32 mouse cellular contexts compared by ENCODE assay signal in the genomic region with DNA sequence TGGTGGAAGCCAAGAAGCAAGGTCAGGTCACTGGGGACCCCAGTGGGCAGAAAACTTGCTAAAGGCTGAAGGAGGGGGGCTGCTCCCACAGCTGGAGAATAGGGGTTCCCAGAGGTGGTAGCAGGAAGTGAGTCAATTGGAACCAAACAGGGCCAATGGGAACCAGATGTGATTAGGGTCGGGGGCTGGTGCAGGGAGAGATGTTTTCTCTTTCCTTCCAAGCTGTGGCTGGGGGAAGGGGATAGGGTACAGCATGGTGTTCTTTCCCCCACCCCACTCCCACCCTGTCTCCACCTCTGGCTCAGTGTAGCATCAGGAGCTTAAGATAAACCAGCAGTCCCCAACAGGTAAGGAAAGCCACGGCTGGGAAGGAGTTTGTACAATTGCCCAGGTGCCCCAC. TPM values are rescaled to one million over a fixed set of nuclear protein-coding genes. Genes with fewer than 3 reads are reported as not detected.
DNase-seq lines count a peak whose midpoint lies in the region; ATAC-seq lines count a peak whose summit lies in the region.
"Had no signal": no experiment of that assay in that cellular context is flagged by ENCODE, and none has a peak within 500 bp of the region (broad histone marks: within the 10 kb centered on the region; RNA-seq: fewer than 3 reads in every experiment).

No protein-coding gene starts in this region.

- H3K27ac ChIP-seq in forebrain, embryonic 10.5 days, result peak overlapping the region; percentile 27; the same call in 1 of the 2 replicates
- H3K27ac ChIP-seq in forebrain, embryonic 11.5 days (ENCODE audit: low read depth, low read length), result no peak overlapping the region
- no peak overlapping the region for H3K27ac ChIP-seq in embryonic facial prominence, embryonic 12.5 days
- no peak overlapping the region; the same call in none of the 2 replicates for H3K27ac ChIP-seq in limb, embryonic 11.5 days (replicated peaks; ENCODE audit: low read depth, low read length)
- no peak overlapping the region for H3K27ac ChIP-seq in kidney, embryonic 16.5 days (ENCODE audit: low read length)
- no peak overlapping the region; the same call in 1 of the 2 replicates for H3K27ac ChIP-seq in midbrain, embryonic 10.5 days (replicated peaks)
- H3K27ac ChIP-seq: forebrain, embryonic 13.5 days; hindbrain, postnatal 0 days; intestine, embryonic 15.5 days; kidney, postnatal 0 days; liver, embryonic 12.5 days; midbrain, embryonic 12.5 days; neural tube, embryonic 13.5 days had no signal

- no peaks in the 10 kb centered on the region for H3K36me3 ChIP-seq in forebrain, embryonic 10.5 days (replicated peaks)
- no peaks in the 10 kb centered on the region for H3K36me3 ChIP-seq in forebrain, embryonic 11.5 days (ENCODE audit: control insufficient read depth, insufficient read depth, low read length)
- H3K36me3 ChIP-seq in embryonic facial prominence, embryonic 12.5 days, result no peaks in the 10 kb centered on the region
- no peaks in the 10 kb centered on the region for H3K36me3 ChIP-seq in limb, embryonic 11.5 days (ENCODE audit: control insufficient read depth, insufficient read depth, low read length)
- no peaks in the 10 kb centered on the region for H3K36me3 ChIP-seq in kidney, embryonic 16.5 days (ENCODE audit: insufficient read depth, low read length)
- H3K36me3 ChIP-seq in midbrain, embryonic 10.5 days, result no peaks in the 10 kb centered on the region
- H3K36me3 ChIP-seq: intestine, embryonic 15.5 days; liver, embryonic 12.5 days; midbrain, embryonic 12.5 days; neural tube, embryonic 13.5 days had no signal

- no peak for ATAC-seq in forebrain, embryonic 11.5 days (replicated peaks; ENCODE audit: low FRiP score)
- 0 out of 2 replicates have a peak, but pooled peaks have one; percentile 32 for ATAC-seq in embryonic facial prominence, embryonic 12.5 days (ENCODE audit: insufficient number of reproducible peaks, insufficient read depth, low FRiP score, low TSS enrichment)
- peak; percentile 33; the same call in 1 of the 2 replicates for ATAC-seq in limb, embryonic 11.5 days (ENCODE audit: insufficient number of reproducible peaks, low FRiP score, low TSS enrichment, low read depth)
- no peak for ATAC-seq in kidney, embryonic 16.5 days (ENCODE audit: low FRiP score, low TSS enrichment)
- ATAC-seq: CD4-positive, CD25-positive, alpha-beta regulatory T cell, adult 4 months; forebrain, embryonic 13.5 days; hindbrain, postnatal 0 days; intestine, embryonic 15.5 days; liver, embryonic 12.5 days; liver, postnatal 0 days had no signal

- no peak for DNase-seq in forebrain, embryonic 10.5 days (ENCODE audit: extremely low spot score, low spot score)
- DNase-seq in forebrain, embryonic 11.5 days (ENCODE audit: low spot score), result no peak
- peak; percentile 69 for DNase-seq in limb, embryonic 11.5 days (ENCODE audit: low spot score)
- DNase-seq in right cerebral cortex, postnatal 4 days, result no peak
- no peak for DNase-seq in midbrain, embryonic 10.5 days (ENCODE audit: low spot score)
- DNase-seq: adrenal gland, postnatal 14 days; cerebellum, adult 18-20 months; cerebellum, postnatal 10 days; gastrocnemius, postnatal 14 days; heart, postnatal 14 days; kidney, adult 2 months; kidney, postnatal 4 days; layer of hippocampus, postnatal 36 days; left cerebral cortex, postnatal 4 days; liver, postnatal 0 days; lung, postnatal 36 days; spleen, adult 18-20 months; thymus, postnatal 25 days had no signal

- no peak overlapping the region for H3K4me2 ChIP-seq in forebrain, embryonic 11.5 days (ENCODE audit: low read depth, low read length, severe bottlenecking)
- no peak overlapping the region for H3K4me2 ChIP-seq in embryonic facial prominence, embryonic 12.5 days (replicated peaks)
- peak overlapping the region; percentile 26; the same call in 1 of the 2 replicates for H3K4me2 ChIP-seq in limb, embryonic 11.5 days (ENCODE audit: low read depth, severe bottlenecking)
- H3K4me2 ChIP-seq in kidney, embryonic 16.5 days (replicated peaks; ENCODE audit: low read depth, low read length), result no peak overlapping the region
- H3K4me2 ChIP-seq: forebrain, embryonic 13.5 days; intestine, embryonic 15.5 days; liver, embryonic 12.5 days; midbrain, embryonic 12.5 days; neural tube, embryonic 13.5 days had no signal

- no peak overlapping the region for H3K9ac ChIP-seq in forebrain, embryonic 11.5 days (ENCODE audit: low read length)
- no peak overlapping the region for H3K9ac ChIP-seq in embryonic facial prominence, embryonic 12.5 days
- no peak overlapping the region for H3K9ac ChIP-seq in limb, embryonic 11.5 days (ENCODE audit: low read length)
- no peak overlapping the region for H3K9ac ChIP-seq in kidney, embryonic 16.5 days (replicated peaks; ENCODE audit: low read length)
- H3K9ac ChIP-seq: forebrain, embryonic 13.5 days; intestine, embryonic 15.5 days; liver, embryonic 12.5 days; liver, postnatal 0 days; midbrain, embryonic 12.5 days; neural tube, embryonic 13.5 days had no signal

- WGBS in forebrain, embryonic 10.5 days, result 53% methylated on average over 2 of the region's 2 CpGs
- WGBS in forebrain, embryonic 11.5 days, result 63% methylated on average over 2 of the region's 2 CpGs
- 15% methylated on average over 2 of the region's 2 CpGs for WGBS in embryonic facial prominence, embryonic 12.5 days
- WGBS in limb, embryonic 11.5 days, result 10% methylated on average over 2 of the region's 2 CpGs
- 38% methylated on average over 2 of the region's 2 CpGs for WGBS in kidney, embryonic 16.5 days
- WGBS in midbrain, embryonic 10.5 days, result 61% methylated on average over 2 of the region's 2 CpGs

- no peak overlapping the region for H3K4me3 ChIP-seq in forebrain, embryonic 10.5 days
- no peak overlapping the region for H3K4me3 ChIP-seq in forebrain, embryonic 11.5 days (ENCODE audit: low read depth, low read length)
- no peak overlapping the region for H3K4me3 ChIP-seq in embryonic facial prominence, embryonic 12.5 days
- no peak overlapping the region for H3K4me3 ChIP-seq in limb, embryonic 11.5 days (ENCODE audit: low read depth, low read length)
- H3K4me3 ChIP-seq in kidney, embryonic 16.5 days (ENCODE audit: low read length), result no peak overlapping the region
- H3K4me3 ChIP-seq in midbrain, embryonic 10.5 days, result no peak overlapping the region
- H3K4me3 ChIP-seq: erythroblast, embryonic 14.5 days; forebrain, embryonic 13.5 days; intestine, embryonic 15.5 days; liver, embryonic 12.5 days; midbrain, embryonic 12.5 days; neural tube, embryonic 13.5 days had no signal

- H3K4me1 ChIP-seq in forebrain, embryonic 10.5 days, result peaks cover 49% of the 10 kb centered on the region
- H3K4me1 ChIP-seq in forebrain, embryonic 11.5 days (replicated peaks; ENCODE audit: control insufficient read depth, insufficient read depth, low read length), result peaks cover 4% of the 10 kb centered on the region
- peaks cover 43% of the 10 kb centered on the region for H3K4me1 ChIP-seq in embryonic facial prominence, embryonic 12.5 days
- peaks cover 36% of the 10 kb centered on the region for H3K4me1 ChIP-seq in limb, embryonic 11.5 days (ENCODE audit: control insufficient read depth, insufficient read depth, low read length)
- H3K4me1 ChIP-seq in kidney, embryonic 16.5 days (ENCODE audit: insufficient read depth, low read length), result peaks cover 14% of the 10 kb centered on the region
- H3K4me1 ChIP-seq in midbrain, embryonic 10.5 days, result peaks cover 41% of the 10 kb centered on the region

- H3K9me3 ChIP-seq in forebrain, embryonic 10.5 days, result peaks cover 6% of the 10 kb centered on the region
- H3K9me3 ChIP-seq in forebrain, embryonic 11.5 days (ENCODE audit: control insufficient read depth, low read length), result no peaks in the 10 kb centered on the region
- H3K9me3 ChIP-seq in embryonic facial prominence, embryonic 12.5 days, result no peaks in the 10 kb centered on the region
- no peaks in the 10 kb centered on the region; the same call in 1 of the 2 replicates for H3K9me3 ChIP-seq in limb, embryonic 11.5 days (ENCODE audit: control insufficient read depth, low read length)
- H3K9me3 ChIP-seq in kidney, embryonic 16.5 days (ENCODE audit: low read length), result no peaks in the 10 kb centered on the region
- no peaks in the 10 kb centered on the region for H3K9me3 ChIP-seq in midbrain, embryonic 10.5 days (replicated peaks)
- H3K9me3 ChIP-seq: forebrain, embryonic 13.5 days; intestine, embryonic 15.5 days; liver, embryonic 12.5 days; midbrain, embryonic 12.5 days; neural tube, embryonic 13.5 days had no signal

- H3K27me3 ChIP-seq in forebrain, embryonic 10.5 days (ENCODE audit: poor library complexity, severe bottlenecking), result peaks cover 33% of the 10 kb centered on the region
- no peaks in the 10 kb centered on the region for H3K27me3 ChIP-seq in forebrain, embryonic 11.5 days (ENCODE audit: control insufficient read depth, insufficient read depth, low read length)
- H3K27me3 ChIP-seq in embryonic facial prominence, embryonic 12.5 days, result 0 out of 2 replicates have a peak, but pooled peaks cover 17% of the 10 kb centered on the region
- peaks cover 2% of the 10 kb centered on the region; the same call in 1 of the 2 replicates for H3K27me3 ChIP-seq in limb, embryonic 11.5 days (ENCODE audit: control insufficient read depth, insufficient read depth, low read length)
- no peaks in the 10 kb centered on the region for H3K27me3 ChIP-seq in kidney, embryonic 16.5 days (ENCODE audit: insufficient read depth, low read length)
- peaks cover 46% of the 10 kb centered on the region for H3K27me3 ChIP-seq in midbrain, embryonic 10.5 days (ENCODE audit: low read depth, poor library complexity, severe bottlenecking)
- H3K27me3 ChIP-seq: forebrain, embryonic 13.5 days; intestine, embryonic 15.5 days had no signal

RNA-seq across cellular contexts. Expression of gene Gm572, which starts 45.0 kb away (rescaled TPM):
- polyA plus RNA-seq in forebrain, embryonic 10.5 days (2016; fragmentation: Nextera tagmentation; extraction: Ambion mirVana), result not detected in 2 replicates
- not detected in 2 replicates for polyA plus RNA-seq in forebrain, embryonic 11.5 days (2014; fragmentation: Nextera tagmentation; extraction: Ambion mirVana)
- not detected in 2 replicates for polyA plus RNA-seq in embryonic facial prominence, embryonic 12.5 days (2016; fragmentation: Nextera tagmentation; extraction: Ambion mirVana)
- not detected in 2 replicates for polyA plus RNA-seq in limb, embryonic 11.5 days (2014; fragmentation: Nextera tagmentation; extraction: Ambion mirVana)
- not detected in 2 replicates for polyA plus RNA-seq in kidney, embryonic 16.5 days (2015; fragmentation: Nextera tagmentation; extraction: Ambion mirVana)
- 0.09 TPM in 1 of 2 replicates, not detected in the other for polyA plus RNA-seq in midbrain, embryonic 10.5 days (2016; fragmentation: Nextera tagmentation; extraction: Ambion mirVana)
- polyA plus RNA-seq: CD4-positive, CD25-positive, alpha-beta regulatory T cell, adult 4 months; cortical plate, adult 2 months; erythroblast, embryonic 14.5 days; forebrain, embryonic 13.5 days; hindbrain, embryonic 11.5 days; hindbrain, postnatal 0 days; intestine, embryonic 15.5 days; kidney, postnatal 0 days; liver, embryonic 12.5 days; liver, postnatal 0 days; lung, embryonic 16.5 days; midbrain, embryonic 12.5 days; neural tube, embryonic 13.5 days had no signal

Comparison
In these comparisons a context has a peak if more than half of its experiments do, and no peak if none do; other contexts are left out.
1. ATAC-seq: peak in embryonic facial prominence, embryonic 12.5 days (single experiment) and limb, embryonic 11.5 days (single experiment); none in forebrain, embryonic 11.5 days (single experiment) and kidney, embryonic 16.5 days (single experiment).